Mouse (Mus musculus) cortical plate, adult 2 months (tissue): ENCODE data around the gene Styx. TPM values are rescaled to one million over a fixed set of nuclear protein-coding genes. Genes with fewer than 3 reads are reported as not detected.
"Not testable (repeated sequence)": the region's sequence is repeated elsewhere in the genome, so short reads cannot be mapped to it uniquely, and the experiment has no call there.

Experiments
- H3K27ac ChIP-seq: fragments of 200-500 bp; 2 replicates; pipeline ENCODE4 v1.5.1; 2012; ENCODE audit warnings: low read length, control low read depth, inconsistent platforms; ENCODE audit not compliant: insufficient read depth
- H3K4me1 ChIP-seq: fragments of 200-500 bp; 2 replicates; pipeline ENCODE4 v1.6.1; 2011; ENCODE audit warnings: low read length; ENCODE audit not compliant: control insufficient read depth, insufficient read depth
- H3K4me3 ChIP-seq: fragments of 200-500 bp; 2 replicates; pipeline ENCODE4 v1.5.1; 2011; ENCODE audit warnings: mild to moderate bottlenecking, low read length, control low read depth; ENCODE audit not compliant: insufficient read depth
- CTCF ChIP-seq: fragments of 200-500 bp; IDR thresholded peaks from 2 replicates; pipeline ENCODE4 v1.5.1; 2011; ENCODE audit warnings: mild to moderate bottlenecking, control low read depth, low read length; ENCODE audit not compliant: insufficient read depth; ENCODE audit errors: extremely low read depth
- POLR2A ChIP-seq: fragments of 200-500 bp; IDR thresholded peaks from 2 replicates; pipeline ENCODE4 v1.6.1; 2011; ENCODE audit warnings: mild to moderate bottlenecking, low read length, control low read depth; ENCODE audit not compliant: insufficient read depth; ENCODE audit errors: extremely low read depth
- polyA plus RNA-seq: library from polyadenylated mRNA; depleted of rRNA; stranded (reverse); fragments of >200 nt; gene quantifications from 2 replicates; pipeline ENCODE4 v1.2.3, GENCODE M21; 2012

The Styx gene
- polyA plus RNA-seq, 1 experiment = 13.0 TPM

DNA sequence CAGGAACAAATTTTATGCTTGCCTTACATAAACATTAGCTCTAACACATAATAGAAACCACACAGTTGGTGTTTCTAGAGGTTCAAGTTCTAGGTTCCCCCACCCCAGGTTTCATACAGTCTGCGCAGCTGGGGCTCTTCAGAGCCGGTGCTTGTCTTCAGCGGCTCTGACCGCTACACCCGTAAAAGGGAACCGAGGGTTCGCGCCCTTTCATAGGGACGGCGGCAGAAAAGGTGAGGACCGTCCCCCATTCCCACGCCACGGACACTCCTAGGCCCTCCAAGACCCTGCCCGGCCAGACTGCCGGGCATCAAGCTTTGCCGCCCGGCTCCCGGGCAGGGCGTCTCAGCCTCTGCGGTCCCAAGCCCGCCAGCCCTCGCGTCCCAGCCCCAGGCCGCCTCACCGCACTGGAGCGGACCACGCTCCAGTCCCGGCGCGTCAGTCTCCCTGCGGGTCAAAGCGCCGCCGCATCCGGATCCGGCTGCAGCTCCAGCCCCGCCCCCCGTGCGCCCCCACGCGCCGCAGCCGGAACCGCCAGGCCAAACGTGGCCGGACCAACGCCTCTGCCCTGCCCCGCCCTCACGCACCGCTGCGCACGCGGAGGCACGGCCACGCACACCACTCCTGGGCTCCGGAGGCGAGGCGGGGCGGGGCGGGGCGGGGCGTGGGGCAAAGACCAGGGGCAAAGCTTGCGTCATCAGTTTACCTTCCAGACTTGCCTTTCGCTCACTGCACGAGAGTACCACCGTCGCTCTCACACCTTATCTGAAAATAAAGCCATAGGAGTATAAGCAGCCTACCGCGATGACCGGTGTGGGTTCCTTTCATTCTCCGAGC, 37.7 kb downstream of the Styx start:
- H3K4me1 ChIP-seq = no peaks in the 10 kb centered on the region; the same call in 1 of the 2 replicates
- H3K27ac ChIP-seq = peak overlapping the region; percentile 74
- TF ChIP-seq CTCF (no peak), POLR2A (peak; percentile 51; the same call in 1 of the 2 replicates)
- H3K4me3 ChIP-seq = peak overlapping the region; percentile 53

- H3K4me1 ChIP-seq = no peaks in the 10 kb centered on the region; the same call in 1 of the 2 replicates
- peak overlapping the region; percentile 53 for H3K4me3 ChIP-seq
- TF ChIP-seq POLR2A (no peak), CTCF (no peak)
- H3K27ac ChIP-seq = peak overlapping the region; percentile 39; the same call in 1 of the 2 replicates
These were observed 38.3 kb downstream of the Styx start for GRCm38 (mm10) chr14:45389194-45389593.

GRCm38 (mm10) chr14:45399836-45400235, 48.9 kb downstream of the Styx start:
- no peaks in the 10 kb centered on the region for H3K4me1 ChIP-seq
- no peak for TF ChIP-seq POLR2A
- TF ChIP-seq CTCF = 0 out of 2 replicates have a peak, but pooled peaks have one; percentile 15

GRCm38 (mm10) chr14:45403651-45404050, 52.8 kb downstream of the Styx start:
- H3K27ac ChIP-seq = no peak overlapping the region
- H3K4me1 ChIP-seq = no peaks in the 10 kb centered on the region
- TF ChIP-seq POLR2A = no peak
- no peak for TF ChIP-seq CTCF
- no peak overlapping the region for H3K4me3 ChIP-seq

More at GRCm38 (mm10) chr14:45399836-45400235, 48.9 kb downstream of the Styx start:
- no peak overlapping the region for H3K27ac ChIP-seq
- H3K4me3 ChIP-seq = no peak overlapping the region

DNA sequence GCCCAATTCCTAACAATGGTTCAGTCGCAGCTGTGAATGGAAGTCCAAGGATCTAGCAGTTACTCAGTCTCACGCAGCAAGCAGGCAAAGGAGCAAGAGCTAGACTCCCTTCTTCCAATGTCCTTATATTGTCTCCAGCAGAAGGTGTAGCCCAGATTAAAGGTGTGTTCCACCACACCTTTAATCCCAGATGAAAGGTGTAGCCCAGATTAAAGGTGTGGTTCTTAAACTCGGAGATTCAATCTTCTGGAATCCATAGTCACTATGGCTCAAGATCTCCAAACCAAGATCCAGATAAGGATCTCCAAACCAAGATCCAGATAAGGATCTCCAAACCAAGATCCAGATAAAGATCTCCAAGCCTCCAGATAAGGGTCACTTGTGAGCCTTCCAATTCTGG, 53.9 kb downstream of the Styx start, which contains the start of gene Gnpnat1:
Gene Gnpnat1, minus strand, starts transcription at position 101 of the 400 bp plus-strand sequence.
- not testable (repeated sequence) for H3K4me1 ChIP-seq, H3K4me3 ChIP-seq, H3K27ac ChIP-seq

DNA sequence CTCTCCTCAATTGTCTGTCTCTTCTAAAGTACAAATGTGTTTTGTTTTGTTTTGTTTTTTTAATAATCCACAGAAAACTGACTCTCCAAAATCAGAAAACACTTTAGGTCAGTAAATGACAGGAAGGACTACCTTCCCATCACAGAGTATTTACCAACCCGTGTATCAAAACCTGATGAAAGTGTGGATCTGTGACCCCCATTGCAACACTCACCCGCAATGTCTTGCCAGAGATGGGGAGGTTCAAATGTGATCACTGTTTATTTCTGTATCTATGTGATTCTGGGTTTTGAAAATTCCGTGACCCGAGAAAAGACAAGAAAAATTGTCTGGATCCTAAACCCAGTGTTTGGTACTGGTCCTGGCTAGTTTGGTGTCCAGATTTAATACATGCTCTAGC, 65.4 kb downstream of the Styx start:
- H3K27ac ChIP-seq = no peak overlapping the region
- no peak for TF ChIP-seq POLR2A
- TF ChIP-seq CTCF = no peak
- H3K4me1 ChIP-seq = no peaks in the 10 kb centered on the region
- no peak overlapping the region for H3K4me3 ChIP-seq

DNA sequence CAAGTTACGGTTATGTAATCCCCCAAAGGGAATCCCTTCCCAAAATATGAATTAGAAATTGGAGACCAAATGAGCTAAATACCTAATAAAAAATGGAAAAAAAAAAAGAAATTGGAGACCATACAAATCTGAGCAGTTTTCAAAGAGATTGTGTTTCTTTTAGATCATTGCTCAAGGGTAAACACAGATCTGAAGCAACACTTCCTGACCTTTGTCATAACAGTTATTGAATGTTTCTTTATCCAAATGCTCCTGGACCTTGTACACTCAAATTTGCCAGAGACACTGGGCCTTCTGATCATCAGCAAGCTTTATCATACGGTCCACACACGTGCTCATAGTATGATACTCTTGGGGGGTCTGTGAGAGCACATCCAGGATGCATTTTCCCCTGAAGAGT, 67.7 kb downstream of the Styx start:
- H3K4me1 ChIP-seq = no peaks in the 10 kb centered on the region
- no peak overlapping the region for H3K27ac ChIP-seq
- H3K4me3 ChIP-seq = no peak overlapping the region
- no peak for TF ChIP-seq CTCF
- no peak for TF ChIP-seq POLR2A

GRCm38 (mm10) chr14:45419323-45419722, 68.4 kb downstream of the Styx start:
- TF ChIP-seq CTCF (no peak), POLR2A (no peak)
- Histone ChIP-seq H3K4me1 (no peaks in the 10 kb centered on the region), H3K4me3 (no peak overlapping the region), H3K27ac (no peak overlapping the region)

DNA sequence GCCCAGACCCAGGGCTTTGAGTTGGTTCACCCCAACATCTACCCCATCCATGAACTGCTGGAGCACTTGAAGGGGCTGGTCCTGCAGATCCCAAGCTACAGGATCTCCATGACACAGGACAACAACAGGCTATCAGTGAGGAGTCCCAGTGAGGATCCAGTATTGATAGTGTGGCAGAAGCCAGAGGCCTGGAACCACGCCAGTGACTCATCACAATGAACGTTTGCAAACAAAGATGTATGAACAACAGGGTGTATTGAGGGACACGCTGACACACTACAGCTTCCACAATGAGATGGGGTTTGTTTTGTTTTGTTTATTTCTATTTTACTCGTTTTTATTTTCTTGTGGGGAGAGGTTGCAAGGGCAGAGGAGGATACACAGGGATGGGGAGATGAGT, 71.5 kb downstream of the Styx start:
- H3K4me1 ChIP-seq = no peaks in the 10 kb centered on the region
- H3K4me3 ChIP-seq = no peak overlapping the region
- 0 out of 2 replicates have a peak overlapping the region, but pooled peaks have one; percentile 49 for H3K27ac ChIP-seq
- TF ChIP-seq POLR2A (no peak), CTCF (no peak)

- peak; percentile 49; the same call in 1 of the 2 replicates for TF ChIP-seq CTCF
- TF ChIP-seq POLR2A = no peak
- Histone ChIP-seq H3K4me3 (no peak overlapping the region), H3K27ac (no peak overlapping the region), H3K4me1 (no peaks in the 10 kb centered on the region)
These were observed 72.3 kb downstream of the Styx start for GRCm38 (mm10) chr14:45423220-45423619.
